Comparison of ENCODE assay signal across 14 mouse cellular contexts in the genomic region with DNA sequence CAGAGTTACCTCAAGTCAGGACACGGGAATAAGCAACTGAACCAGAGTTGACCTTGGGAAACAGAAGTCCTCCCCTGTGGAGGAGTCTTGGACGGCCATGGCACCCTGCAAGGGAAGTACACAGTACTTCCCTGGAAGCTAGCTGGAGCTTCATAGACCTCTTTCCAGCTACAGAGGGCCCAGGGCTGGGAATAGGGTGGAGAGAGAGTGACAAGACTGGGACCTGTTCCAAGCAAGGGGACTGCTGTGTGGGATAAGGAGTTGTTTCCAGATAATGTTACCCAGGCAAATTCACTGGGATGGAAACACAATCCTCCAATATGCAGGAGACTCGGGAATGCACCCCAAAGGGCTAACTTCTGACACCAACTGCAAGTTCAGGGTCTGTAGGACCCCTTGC.
"Had no signal": no experiment of that assay in that cellular context is flagged by ENCODE, and none has a peak within 500 bp of the region (broad histone marks: within the 10 kb centered on the region; RNA-seq: fewer than 3 reads in every experiment).

No protein-coding gene starts in this region.

- H3K9me3 ChIP-seq: kidney, embryonic 15.5 days; liver, embryonic 13.5 days; lung, embryonic 15.5 days; megakaryocyte, embryonic 14.5 days; midbrain, embryonic 12.5 days had no signal

- H3K4me2 ChIP-seq: kidney, embryonic 15.5 days; liver, embryonic 13.5 days; lung, embryonic 15.5 days; midbrain, embryonic 12.5 days had no signal

- DNase-seq: kidney, postnatal 25 days; liver; liver, embryonic 13.5 days; liver, postnatal 0 days; lung, postnatal 14 days; right cerebral cortex, adult 18-20 months; right cerebral cortex, postnatal 25 days; thymus, postnatal 36 days had no signal

- H3K4me3 ChIP-seq: kidney, embryonic 15.5 days; left cerebral cortex, adult 2 months; liver, embryonic 13.5 days; lung, embryonic 15.5 days; megakaryocyte, embryonic 14.5 days; midbrain, embryonic 12.5 days had no signal

- H3K27me3 ChIP-seq: kidney, embryonic 15.5 days; liver, embryonic 13.5 days; lung, embryonic 15.5 days; megakaryocyte, embryonic 14.5 days had no signal

- H3K9ac ChIP-seq: kidney, embryonic 15.5 days; liver, embryonic 13.5 days; liver, postnatal 0 days; lung, embryonic 15.5 days; midbrain, embryonic 12.5 days had no signal

- H3K4me1 ChIP-seq: kidney, embryonic 15.5 days; liver, embryonic 13.5 days; lung, embryonic 15.5 days; megakaryocyte, embryonic 14.5 days; midbrain, embryonic 12.5 days had no signal

- H3K36me3 ChIP-seq: kidney, embryonic 15.5 days; liver, embryonic 13.5 days; lung, embryonic 15.5 days; midbrain, embryonic 12.5 days had no signal

- ATAC-seq: liver, postnatal 0 days had no signal

- H3K27ac ChIP-seq: kidney, embryonic 15.5 days; left cerebral cortex, adult 2 months; liver, embryonic 13.5 days; lung, embryonic 15.5 days; macrophage; midbrain, embryonic 12.5 days had no signal
